Mouse (Mus musculus): ENCODE data around the gene Drc3.

Drc3 gene

DNA sequence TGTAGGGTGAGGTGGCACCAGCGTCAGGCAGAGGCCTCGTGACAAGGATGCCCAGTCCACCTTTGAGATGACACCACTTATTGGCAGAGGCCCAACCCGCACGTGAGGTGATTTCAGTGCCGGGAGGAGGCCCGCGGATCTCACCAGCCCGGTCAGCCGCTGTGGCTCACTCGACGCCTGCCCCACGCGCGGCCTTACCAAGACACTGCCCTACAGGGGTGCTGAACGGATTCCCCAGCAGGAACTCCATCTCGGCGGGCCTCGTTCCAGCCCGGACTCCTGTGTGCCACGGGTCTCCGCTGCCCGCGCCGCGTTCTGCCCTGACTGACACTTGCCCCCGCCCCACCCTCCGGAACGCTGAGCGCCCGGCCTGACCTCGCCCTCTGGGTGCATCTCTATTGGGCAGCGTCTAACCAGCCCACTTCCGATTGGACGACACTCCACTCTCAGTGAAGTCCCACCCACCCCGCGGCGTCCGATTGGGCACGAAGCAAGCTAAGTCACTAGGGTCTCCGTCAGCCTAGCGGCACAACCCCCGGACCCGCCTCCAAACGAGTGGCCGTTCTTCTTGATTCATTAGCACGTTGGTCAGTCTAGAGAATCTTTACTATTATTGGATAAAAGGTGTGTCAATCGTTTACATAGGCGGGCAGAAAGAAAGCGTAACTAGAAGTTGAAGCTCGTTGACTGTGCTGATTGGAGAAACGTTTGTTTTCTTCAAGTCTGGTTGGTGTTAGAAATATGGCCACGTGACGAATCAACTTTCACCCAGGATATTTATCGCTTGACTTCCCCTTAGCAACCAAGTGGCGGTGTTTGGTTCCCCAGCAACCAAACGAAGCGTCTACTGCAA lies at the start of gene Drc3, which contains the start of gene Tom1l2:
Gene Drc3 (plus strand): TSS at position 771 of the 853 bp plus-strand sequence.
Gene Tom1l2 (minus strand): TSS at position 347 of the 853 bp plus-strand sequence.
- peak; percentile 98 for DNase-seq (ENCODE audit: low read depth, low spot score)

DNA sequence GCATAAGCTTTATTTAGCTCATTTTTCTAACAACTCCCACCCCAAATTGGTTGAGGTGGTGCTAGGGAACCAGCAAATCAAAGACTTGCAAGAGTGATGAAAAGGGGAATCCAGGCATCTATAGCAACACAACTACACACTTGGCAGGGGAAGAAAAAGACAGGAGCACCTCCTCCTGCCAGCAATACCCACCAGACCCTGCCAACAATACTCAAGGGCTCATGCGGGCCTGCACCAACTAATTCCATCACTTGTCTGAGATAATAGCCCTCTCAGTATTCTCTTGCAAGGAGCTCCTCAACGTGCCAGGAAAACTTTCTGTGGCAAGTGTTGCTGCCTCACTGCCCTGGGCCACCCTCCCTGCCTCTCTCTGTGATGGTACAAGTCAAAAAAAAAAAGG lies 49.6 kb upstream of the Drc3 start:
- no peak for DNase-seq (ENCODE audit: low read depth, low spot score)

DNA sequence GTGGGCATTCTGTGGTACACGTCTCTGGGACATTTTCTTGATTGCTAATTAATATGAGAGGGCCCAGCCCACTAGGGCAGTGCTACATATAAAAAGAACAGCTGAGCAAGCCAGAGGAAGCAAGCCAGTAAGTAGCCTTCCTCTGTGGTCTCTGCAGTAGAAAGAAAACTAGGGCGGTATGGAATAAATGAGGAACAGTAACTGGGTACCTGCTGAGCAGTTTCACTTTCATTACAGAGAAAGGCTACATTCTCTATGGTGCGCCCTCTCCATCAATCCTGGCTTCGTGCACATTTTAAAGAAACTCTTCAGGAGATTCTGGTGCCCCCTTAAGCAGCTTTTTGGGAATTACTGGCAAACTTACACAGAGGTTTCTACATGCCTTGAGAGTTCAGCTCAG lies 47.5 kb upstream of the Drc3 start:
- DNase-seq (ENCODE audit: low read depth, low spot score): no peak

DNA sequence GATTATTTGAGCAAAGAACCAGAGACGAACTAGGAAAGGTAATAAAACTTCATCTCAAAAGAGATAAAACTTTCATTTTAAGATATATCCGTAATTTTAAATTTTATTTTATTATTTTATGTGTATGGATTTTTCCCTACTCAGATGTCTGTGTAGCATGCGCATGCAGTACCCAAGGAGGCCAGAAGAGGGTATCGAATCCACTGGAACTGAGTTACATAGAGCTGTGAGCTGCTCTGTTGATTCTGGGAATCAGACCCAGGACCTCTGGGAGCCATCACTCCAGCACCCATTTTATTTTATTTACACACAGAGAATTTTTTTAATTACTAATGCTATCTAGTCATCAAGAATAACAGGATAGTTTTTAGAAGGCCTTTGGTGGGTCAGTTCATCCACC lies 46.3 kb upstream of the Drc3 start:
- no peak for DNase-seq (ENCODE audit: low read depth, low spot score)

DNA sequence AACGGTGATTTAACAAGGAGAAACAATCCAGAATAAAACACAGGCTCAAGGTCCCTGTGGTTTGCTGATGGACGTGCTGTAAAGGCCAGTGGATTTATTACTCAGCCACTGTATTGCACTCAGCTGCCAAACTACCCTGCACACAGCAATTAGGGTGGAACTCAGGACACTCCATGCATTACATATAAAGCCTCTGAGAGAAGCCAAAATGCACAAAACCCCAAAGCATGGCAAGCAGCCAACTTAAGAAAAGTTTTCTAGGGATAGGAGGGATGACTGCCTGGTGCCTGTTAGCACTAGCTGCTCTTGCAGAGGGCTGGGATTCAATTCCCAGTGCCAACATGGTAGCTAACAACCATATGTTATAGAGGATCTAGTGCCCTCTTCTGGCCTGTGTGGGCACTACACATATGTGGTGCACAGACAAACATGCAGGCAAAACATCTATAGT lies 45.7 kb upstream of the Drc3 start:
- no peak for DNase-seq (ENCODE audit: low read depth, low spot score)

DNA sequence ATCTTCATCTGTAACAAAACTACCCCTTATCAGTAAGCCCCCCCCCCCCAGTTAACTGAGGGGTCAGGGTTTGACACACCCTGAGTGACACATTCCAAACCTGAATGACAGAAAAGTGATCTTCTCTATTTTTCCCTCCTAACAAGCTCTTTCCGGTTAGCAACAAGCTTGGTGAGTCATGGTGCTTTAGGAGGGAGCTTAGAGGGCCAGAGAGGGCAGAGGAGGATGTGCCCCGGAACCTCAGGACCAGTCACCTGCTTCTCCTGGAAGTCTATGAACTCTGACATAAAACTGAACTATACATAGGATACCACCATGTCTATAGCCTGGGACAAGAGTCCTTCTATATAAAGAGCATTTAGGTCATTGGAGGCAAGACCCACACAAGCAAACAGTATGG lies 45.1 kb upstream of the Drc3 start:
- no peak for DNase-seq (ENCODE audit: low read depth, low spot score)

DNA sequence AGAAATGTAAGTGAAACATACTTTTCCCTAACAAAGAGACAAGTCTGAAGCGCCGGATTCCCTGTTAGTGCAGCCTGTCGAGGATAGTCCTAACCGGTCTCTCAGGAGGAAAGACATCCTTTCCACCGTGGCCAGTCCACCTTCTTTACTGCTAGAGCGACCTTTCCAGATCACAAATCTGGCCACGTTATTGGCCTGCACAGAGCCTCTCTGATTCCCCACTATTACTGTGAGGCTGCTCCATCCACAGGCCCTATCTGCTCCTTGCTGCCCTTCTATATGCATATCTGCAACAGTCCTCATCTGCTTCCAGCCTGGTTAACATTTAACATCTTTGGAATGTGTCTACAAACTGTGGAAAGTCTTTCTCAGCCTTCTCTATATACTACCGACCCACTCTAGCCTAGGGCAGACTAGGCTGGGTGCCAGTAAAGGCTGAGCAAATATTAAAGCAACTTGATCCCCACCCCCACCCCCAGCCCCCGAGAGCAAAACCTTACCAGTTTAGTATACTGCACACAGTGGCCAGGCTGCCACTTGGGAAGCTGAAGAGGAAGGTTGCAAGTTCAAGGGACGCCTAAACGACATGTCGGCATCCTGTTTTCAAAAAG lies 44.5 kb upstream of the Drc3 start:
- no peak for DNase-seq (ENCODE audit: low read depth, low spot score)

DNA sequence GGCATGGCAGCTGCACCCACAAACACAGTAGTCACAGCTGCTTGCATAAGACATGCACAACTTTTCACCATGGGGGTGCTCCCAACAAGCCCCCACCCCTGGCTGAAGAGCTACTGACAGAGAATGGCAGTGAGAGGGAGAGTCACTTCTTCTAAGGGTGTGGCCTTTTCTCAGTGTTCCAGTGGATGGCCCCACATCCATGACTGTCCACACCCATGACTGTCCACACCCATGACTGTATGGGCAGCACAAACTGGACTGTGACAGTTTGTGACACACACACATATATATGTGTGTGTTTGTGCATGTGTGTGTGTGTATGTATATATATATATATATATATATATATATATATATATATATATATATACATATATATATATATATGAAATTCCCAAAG lies 43.3 kb upstream of the Drc3 start:
- no peak for DNase-seq (ENCODE audit: low read depth, low spot score)

DNA sequence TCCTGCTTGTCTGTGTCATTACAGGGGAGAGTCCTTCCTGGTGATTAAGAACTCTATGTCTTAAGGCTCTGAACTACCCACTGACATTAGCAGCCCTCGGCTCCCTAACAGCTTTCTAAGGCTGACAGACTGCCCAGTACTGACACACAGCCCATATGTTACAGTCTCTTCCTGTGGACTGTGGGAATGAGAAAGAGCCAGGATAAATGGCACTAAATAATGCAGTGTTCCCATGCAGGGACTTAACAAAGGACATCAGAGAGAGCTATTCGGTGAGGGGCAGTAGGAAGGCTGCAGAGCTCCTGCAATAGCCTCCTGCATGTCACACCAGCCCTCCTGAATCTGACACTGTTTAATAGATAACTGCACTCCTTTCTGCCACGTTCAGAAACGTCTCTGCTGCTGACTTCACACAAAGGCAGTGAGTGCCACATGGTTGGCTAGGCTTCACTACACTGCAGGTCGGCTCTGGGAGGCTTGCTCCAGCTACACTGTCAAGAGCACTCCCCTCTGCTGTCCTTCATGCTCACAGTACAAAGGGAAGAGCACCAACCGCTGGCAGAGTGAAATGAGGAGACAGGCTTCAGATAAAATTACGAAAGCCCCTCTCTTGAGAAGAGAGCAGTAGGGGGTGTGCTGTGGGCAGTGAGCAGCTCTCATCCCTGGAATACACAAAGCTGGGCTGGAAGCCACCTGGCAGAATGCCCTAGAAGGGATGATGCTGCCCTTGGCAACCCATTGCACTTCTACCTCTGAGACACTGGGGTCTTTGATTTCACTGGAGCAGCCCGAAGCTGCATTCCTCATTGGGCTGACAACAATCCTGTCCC lies 41.9 kb upstream of the Drc3 start:
- no peak for DNase-seq (ENCODE audit: low read depth, low spot score)

DNA sequence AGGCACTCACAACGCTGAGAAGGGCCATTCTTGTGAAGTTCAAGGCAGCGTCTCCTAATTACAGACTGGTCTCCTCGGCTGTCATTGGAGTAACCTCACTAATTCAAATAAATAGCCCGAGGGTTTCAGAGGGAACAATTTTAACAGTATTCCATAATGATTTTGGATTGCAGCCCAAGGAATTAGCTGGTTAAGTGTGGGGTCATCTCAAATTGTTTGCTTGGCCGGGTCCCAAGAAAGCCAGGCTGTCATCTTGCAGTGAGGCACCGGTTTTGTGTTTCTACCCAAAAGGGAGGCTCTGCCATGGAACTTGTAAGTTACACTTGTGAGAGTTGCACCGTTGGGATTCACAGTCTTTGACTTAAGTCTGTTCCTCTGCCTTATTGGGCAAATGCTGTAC lies 36.9 kb upstream of the Drc3 start:
- no peak for DNase-seq (ENCODE audit: low read depth, low spot score)

DNA sequence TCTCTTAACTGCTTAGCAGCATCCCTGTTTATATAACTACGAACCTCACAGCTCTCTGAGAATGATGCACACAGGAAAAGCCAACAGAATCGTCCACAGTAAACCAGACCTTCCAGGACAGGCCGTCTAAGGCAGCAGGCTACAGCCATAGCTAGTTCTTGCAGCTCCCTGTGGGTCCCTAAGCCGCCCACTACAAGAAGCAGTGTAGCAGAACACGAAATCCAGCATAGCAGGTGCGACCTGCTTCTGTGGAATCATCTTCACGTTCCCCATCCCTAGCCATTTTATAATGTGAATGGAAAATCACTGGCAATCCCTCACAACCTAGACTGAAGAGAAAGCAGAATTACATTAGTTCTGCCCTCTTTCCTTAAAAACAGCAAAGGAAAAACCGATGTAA lies 36.2 kb upstream of the Drc3 start:
- no peak for DNase-seq (ENCODE audit: low read depth, low spot score)

DNA sequence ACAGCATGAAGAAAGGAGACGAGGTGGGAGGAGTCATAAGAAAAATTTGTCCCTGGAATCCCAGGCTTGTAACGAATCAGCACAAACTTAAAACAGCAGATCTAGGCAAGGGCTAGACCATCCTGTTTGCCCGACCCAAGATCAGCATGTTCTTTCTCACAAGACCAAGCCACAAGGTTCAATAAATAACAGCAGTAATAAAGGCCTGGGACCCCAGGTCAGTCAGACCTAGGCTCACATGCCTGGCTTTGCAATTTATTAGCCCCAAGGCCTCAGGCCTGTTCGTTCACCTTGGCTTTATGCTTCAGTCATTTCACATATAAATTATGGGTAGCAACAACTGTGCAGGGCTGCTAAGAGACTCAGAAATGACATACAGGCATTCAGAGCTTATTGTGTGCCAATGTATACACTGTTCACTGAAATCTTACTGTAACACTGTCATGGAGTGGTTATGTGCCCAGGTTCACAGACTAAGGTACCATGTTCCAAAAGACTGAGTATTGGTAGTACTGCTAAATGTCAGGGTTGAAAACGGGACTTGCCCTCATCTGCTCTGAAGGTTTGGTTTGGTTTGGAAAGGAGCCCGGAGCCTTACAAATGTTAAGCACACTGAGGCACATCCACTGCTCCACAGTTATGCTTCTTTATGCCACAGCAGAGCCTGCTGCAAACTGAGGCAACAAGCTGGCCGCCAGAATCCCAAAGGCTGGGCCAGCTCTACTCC lies 35.6 kb upstream of the Drc3 start:
- no peak for DNase-seq (ENCODE audit: low read depth, low spot score)

DNA sequence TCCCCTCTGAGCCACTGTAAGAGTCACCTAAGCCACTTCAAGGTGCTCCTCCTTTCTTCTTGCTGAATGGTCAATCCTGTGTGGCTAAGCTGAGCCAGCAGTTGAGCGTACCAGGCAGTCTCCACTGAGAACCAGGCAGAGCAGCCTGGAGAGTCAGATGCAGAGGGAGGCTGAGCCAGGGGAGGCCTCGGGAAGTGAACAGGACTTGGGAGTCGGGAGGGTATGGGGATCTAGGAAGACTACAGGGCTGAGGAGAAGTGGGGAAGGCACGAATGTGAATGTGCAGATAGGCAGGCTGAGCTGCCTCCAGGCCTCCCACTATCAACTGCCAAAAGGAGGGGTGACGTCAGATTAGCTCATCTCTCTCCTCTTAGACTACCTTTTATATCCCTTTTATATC lies 34.4 kb upstream of the Drc3 start:
- no peak for DNase-seq (ENCODE audit: low read depth, low spot score)

DNA sequence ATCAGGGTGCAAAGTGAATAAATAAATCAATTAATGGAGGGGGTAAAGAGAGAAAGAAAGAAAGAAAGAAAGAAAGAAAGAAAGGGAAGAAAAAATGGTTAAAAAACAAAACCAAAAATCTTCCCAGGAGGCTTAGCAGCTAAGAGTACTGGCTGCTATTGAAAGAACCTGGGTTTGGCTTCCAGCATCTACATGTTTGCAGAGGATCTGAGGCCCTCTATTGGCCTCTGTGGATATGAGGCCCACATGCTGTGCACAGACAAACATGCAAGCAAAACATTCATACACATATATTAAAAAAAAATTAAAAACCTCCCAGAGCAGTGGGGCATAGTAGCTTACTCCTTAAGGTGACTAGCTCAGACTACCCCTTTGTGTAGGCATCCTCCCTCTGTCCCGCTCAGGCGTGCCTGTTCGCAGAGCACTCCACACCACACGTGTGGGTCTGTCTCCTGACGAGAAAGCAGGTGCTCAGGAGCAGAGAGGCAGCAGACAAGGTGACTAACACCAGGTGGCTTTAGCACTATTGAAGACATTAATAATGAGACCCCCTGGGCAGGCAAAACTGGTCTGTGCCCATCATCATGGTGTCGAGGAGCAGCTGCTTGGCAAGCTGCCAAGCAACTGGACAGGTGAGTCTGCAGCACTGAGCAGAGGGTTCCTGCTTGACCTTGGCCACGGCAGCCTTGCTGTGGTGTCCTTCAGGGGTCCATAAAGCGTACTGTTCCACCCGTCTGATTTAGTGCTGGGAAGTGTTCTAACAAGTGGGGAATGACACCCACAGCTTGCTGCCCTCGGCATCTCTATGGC lies 33.7 kb upstream of the Drc3 start:
- DNase-seq (ENCODE audit: low read depth, low spot score): no peak

DNA sequence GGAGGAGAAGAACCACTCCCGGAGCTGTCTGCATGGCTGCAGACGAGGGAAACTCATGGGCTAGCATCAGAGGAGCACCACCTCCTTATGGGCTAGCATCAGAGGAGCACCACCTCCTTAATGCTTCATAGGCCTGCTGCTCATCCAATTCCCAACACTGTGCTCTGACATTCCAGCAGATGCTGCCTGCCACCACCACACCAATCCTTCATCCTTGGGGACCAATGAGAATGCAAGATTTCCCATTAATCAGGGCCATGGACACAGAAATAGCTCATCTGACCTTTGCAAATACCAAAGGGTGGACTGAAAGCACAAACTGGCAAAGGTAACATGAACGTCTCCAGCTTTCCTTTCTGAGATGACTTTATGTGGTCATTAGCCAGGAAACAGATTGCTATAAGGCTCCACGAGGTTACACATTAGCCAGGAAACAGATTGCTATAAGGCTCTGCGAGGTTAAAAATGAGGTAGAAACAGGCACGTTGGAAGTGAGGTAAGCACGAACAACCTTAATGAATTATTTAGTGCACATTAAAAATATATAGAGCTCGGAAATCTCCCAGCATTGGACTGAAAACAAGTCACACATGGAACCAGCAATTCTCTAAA lies 32.6 kb upstream of the Drc3 start:
- DNase-seq (ENCODE audit: low read depth, low spot score): no peak

DNA sequence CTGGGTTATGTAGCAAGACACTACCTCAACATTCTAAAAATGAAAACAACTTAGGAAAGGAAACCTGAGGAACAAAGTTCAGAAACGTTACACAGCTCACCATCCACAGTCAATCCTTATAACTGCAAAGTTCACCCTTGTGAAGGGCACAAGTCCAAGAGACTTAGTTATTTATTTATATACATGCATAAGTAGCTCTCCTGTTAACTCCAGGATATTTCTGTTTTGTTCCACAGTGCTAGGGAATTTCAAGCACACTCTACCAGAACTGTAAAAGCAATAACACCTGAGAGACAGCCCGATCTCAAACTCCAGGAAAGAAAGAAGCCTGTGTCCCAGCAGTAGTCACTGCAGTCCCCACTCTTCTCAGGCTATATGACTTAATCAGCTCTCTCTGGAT lies 31.7 kb upstream of the Drc3 start:
- DNase-seq (ENCODE audit: low read depth, low spot score): no peak

DNA sequence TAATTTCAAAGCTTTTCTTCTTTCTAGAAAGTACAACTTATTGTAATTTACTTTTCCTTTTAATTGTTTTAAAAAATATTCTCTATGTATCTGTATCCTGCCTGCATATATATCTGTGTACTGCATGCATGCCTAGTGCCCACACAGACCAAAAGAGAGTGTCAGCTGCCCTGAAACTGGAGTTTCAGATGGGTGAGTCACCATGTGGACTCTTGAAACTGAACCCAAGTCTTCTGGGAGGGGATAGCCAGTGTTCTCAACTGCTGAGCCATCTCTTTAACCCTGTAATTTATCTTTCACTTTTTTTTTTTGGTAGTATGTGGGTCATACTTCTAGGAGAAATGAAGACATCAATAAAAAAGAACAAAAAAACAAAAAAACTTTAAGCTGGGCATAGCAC lies 29.4 kb upstream of the Drc3 start:
- DNase-seq (ENCODE audit: low read depth, low spot score): no peak

DNA sequence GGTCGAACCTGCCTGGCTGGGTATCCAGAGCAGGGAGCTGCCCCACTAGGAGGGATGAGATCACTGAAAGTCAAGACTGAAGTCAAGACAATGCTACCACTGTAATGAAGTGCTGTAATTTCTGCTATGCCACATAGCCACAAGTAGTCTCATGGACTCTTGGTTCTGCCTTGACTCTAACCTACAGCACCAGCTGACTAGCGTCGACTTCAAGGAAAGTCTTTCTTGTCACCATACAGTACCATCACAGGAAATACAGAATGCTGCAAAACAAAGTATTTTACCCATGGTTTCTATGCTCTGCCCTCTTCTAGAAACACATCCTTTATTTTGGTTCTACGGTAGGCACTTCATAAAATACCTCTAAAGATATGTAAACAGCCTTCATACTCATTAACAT lies 22.6 kb upstream of the Drc3 start:
- no peak for DNase-seq (ENCODE audit: low read depth, low spot score)

DNA sequence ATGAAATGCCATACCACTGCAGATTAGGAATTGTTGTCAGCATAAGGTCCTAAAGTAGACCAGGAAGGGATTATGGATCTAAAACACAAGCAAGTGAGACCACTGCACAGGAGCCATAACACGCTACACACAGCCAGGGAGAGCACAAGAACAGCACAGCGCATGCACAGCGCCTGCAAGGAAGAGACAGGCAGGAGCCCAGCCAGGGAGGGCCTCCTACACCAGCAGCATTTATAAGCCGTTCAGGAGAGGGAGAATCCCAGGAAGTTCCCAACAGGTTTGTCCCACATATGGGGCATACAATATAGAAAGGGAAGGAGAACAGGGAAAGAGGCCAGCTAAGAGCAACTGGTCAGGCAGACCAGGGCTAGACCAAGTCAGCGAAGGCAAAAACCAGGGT lies 19.7 kb upstream of the Drc3 start:
- DNase-seq (ENCODE audit: low read depth, low spot score): no peak

DNA sequence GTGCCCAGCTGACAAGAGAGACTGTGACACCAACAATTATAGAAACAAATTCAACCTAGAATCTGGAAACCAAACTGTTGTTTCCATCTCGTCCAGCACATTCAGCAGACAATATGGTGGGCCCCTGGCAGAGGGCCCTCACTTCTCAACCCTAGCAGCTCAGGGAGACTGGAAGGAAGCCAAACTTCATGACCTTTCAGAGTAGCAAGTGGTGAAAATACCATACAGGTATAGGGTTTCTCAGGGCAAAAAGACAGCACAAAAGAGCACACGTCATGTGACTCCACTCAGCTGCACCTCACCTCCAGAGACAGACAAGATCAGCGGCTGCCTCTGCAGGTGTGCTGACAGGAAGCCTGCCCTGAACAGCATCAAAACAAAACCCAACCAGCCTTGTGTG lies 19.0 kb upstream of the Drc3 start:
- DNase-seq (ENCODE audit: low read depth, low spot score): no peak

Data from embryo, embryonic 11.5 days (tissue).